Mouse (Mus musculus) urinary bladder, postnatal 36 days (tissue): ENCODE results near the gene Ap1g2.

Experiments
- DNase-seq, 2 experiments: peaks; one replicate each; pipeline ENCODE4 v3.0.0; 2022; ENCODE audit warnings: low spot score in 2 of 2, mixed read lengths in 1 of 2

Ap1g2 gene

GRCm38 (mm10) chr14:55059931-55060330, 46.5 kb downstream of the Ap1g2 start:
- no peak for DNase-seq

- DNase-seq, result no peak
These were observed 47.4 kb downstream of the Ap1g2 start for GRCm38 (mm10) chr14:55059009-55059408.

- DNase-seq, result peak in 1 of 2 experiments; percentile 64
These were observed 51.1 kb downstream of the Ap1g2 start for GRCm38 (mm10) chr14:55055167-55055834.

GRCm38 (mm10) chr14:55054191-55054749, 52.1 kb downstream of the Ap1g2 start:
- no peak for DNase-seq

GRCm38 (mm10) chr14:55053708-55054190, 52.6 kb downstream of the Ap1g2 start:
- DNase-seq, result no peak

- DNase-seq, result no peak
These were observed 53.3 kb downstream of the Ap1g2 start for GRCm38 (mm10) chr14:55053050-55053449.

- DNase-seq, result no peak
These were observed 53.9 kb downstream of the Ap1g2 start for GRCm38 (mm10) chr14:55052496-55052895.
